Mouse (Mus musculus) intestine, embryonic 16.5 days (tissue): ENCODE measurements around the gene Marc1. TPM values are rescaled to one million over a fixed set of nuclear protein-coding genes. Genes with fewer than 3 reads are reported as not detected.

Experiments used
- ATAC-seq: fragments of 200-750 bp; cut with Nextera tagmentation; 2 replicates; pipeline ENCODE4 v1.8.0; 2017; ENCODE audit warnings: moderate TSS enrichment, moderate library complexity
- H3K27ac ChIP-seq: fragments of 300-500 bp; sonication (generic); 2 replicates; pipeline ENCODE4 v1.5.1; 2014; ENCODE audit warnings: mild to moderate bottlenecking, low read length
- H3K27me3 ChIP-seq: fragments of 300-500 bp; sonication (generic); replicated peaks from 2 replicates; pipeline ENCODE4 v1.6.1; 2014; ENCODE audit warnings: low read length, control low read depth, mixed read lengths; ENCODE audit not compliant: control insufficient read depth, insufficient read depth
- H3K36me3 ChIP-seq: fragments of 300-500 bp; sonication (generic); 2 replicates; pipeline ENCODE4 v1.6.1; 2014; ENCODE audit warnings: low read length, control low read depth; ENCODE audit not compliant: control insufficient read depth, insufficient read depth
- H3K4me1 ChIP-seq: fragments of 300-500 bp; sonication (generic); 2 replicates; pipeline ENCODE4 v1.6.1; 2014; ENCODE audit warnings: low read length, control low read depth, mixed read lengths; ENCODE audit not compliant: control insufficient read depth, insufficient read depth
- H3K4me2 ChIP-seq: fragments of 300-500 bp; sonication (generic); 2 replicates; pipeline ENCODE4 v1.6.1; 2014; ENCODE audit warnings: low read depth, low read length, control low read depth
- H3K4me3 ChIP-seq: fragments of 300-500 bp; sonication (generic); 2 replicates; pipeline ENCODE4 v1.5.1; 2014; ENCODE audit warnings: mild to moderate bottlenecking, low read length
- H3K9ac ChIP-seq: fragments of 300-500 bp; sonication (generic); 2 replicates; pipeline ENCODE4 v1.6.1; 2014; ENCODE audit warnings: low read depth, low read length
- H3K9me3 ChIP-seq: fragments of 300-500 bp; sonication (generic); 2 replicates; pipeline ENCODE4 v1.6.1; 2016; ENCODE audit warnings: low read length, control low read depth; ENCODE audit not compliant: control insufficient read depth
- WGBS: fragments of 180-500 bp; shearing (Covaris S2); extraction: QIAGEN DNeasy Blood & Tissue Kit; methylation state at CpG from one replicate; pipeline ENCODE4 v1.1.7; 2014; 5-methylcytosine and 5-hydroxymethylcytosine counted together
- polyA plus RNA-seq: library from polyadenylated mRNA; unstranded; fragments of >200 nt; fragmentation: Nextera tagmentation; extraction: Ambion mirVana; gene quantifications from 2 replicates; pipeline ENCODE4 v1.2.1, GENCODE M21; 2015

Marc1 gene
- polyA plus RNA-seq, 1 experiment from 2014 or later = 1.5 TPM

DNA sequence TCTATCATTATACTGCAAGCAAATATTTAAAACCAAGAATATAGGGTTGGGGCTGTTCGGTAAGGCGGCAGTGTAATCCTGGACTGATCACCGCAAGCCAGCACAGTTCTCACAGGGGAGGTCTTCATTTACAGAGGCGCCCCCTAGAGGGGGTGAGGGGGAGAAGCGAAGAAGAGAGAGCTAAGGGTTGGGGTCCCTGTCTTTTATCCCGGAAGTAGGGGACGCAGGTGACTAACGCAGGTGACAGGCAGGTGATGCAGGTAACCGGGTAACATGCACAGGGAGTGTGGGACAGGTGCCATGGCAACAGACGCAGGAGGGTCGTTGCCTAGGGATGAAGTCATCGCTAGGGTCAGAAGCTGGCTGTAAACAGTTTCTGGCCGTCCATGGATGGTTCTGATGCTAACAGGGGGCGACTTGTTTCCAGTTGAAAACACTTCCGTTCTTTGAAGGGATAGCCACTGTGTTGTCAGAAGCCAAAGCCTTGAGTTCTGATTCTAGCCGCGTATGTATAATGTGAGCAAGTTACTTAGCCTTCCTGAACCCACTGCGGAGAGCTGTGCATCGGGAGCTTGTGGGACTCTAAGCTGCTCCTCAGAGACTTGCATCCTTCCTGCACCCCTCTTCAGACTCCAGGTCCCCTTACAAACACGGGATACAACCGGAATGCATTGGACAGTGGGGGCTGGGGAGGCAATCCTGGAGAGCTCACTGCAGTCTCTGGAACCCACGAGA lies 33.9 kb downstream of the Marc1 start:
- no peak overlapping the region for H3K4me3 ChIP-seq
- WGBS = 30% methylated on average over 22 of the region's 22 CpGs
- no peak overlapping the region for H3K9ac ChIP-seq
- H3K27ac ChIP-seq = no peak overlapping the region
- no peak overlapping the region for H3K4me2 ChIP-seq
- no peaks in the 10 kb centered on the region for H3K36me3 ChIP-seq
- no peak for ATAC-seq
- H3K27me3 ChIP-seq = 0 out of 2 replicates have a peak, but pooled peaks cover 2% of the 10 kb centered on the region
- H3K9me3 ChIP-seq = no peaks in the 10 kb centered on the region
- peaks cover 21% of the 10 kb centered on the region for H3K4me1 ChIP-seq

DNA sequence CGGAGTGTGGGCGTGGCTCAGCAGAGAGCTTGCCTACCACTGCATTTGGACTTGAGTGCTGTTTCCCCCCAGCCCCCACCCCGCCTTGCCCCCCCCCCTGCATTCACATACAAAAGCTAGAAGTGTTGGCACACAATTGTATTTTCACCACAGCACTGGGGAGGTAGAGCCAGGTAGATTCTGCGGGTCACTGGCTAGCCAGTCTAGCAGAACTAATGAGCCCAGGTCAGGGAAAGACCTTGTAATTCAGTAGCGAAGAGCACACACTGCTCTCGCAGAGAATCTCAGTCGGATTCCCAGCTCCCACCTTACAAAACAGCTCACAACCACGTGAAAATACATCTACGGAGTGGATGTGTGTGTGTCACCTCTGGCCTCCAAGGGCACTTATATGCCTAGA lies 35.8 kb downstream of the Marc1 start:
- Histone ChIP-seq H3K36me3 (no peaks in the 10 kb centered on the region), H3K4me1 (peaks cover 20% of the 10 kb centered on the region), H3K4me2 (no peak overlapping the region), H3K9ac (no peak overlapping the region), H3K9me3 (no peaks in the 10 kb centered on the region), H3K4me3 (no peak overlapping the region), H3K27me3 (0 out of 2 replicates have a peak, but pooled peaks cover 2% of the 10 kb centered on the region), H3K27ac (no peak overlapping the region)
- WGBS = 57% methylated on average over 9 of the region's 9 CpGs
- no peak for ATAC-seq

DNA sequence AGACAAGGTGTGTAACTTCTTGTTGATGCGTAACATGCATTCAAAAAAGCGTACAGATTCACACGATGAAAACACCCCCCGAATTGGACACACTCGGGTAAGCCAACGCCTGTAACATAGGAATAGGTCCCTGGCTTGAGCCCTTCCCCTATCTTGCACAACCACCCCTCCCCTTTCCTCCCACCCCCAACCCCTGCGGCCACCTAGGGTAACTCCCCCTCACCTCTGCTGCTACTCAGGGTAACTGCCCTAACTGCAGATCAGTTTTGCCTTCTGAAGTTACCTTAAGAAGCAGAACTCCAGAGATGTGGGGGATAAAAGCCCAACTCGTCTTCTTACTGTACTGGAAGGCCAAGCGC lies 39.2 kb downstream of the Marc1 start:
- H3K27me3 ChIP-seq = no peaks in the 10 kb centered on the region
- no peaks in the 10 kb centered on the region for H3K9me3 ChIP-seq
- H3K9ac ChIP-seq = no peak overlapping the region
- H3K36me3 ChIP-seq = no peaks in the 10 kb centered on the region
- H3K4me2 ChIP-seq = no peak overlapping the region
- no peak overlapping the region for H3K4me3 ChIP-seq
- peaks cover 13% of the 10 kb centered on the region for H3K4me1 ChIP-seq
- no peak; the same call in 1 of the 2 replicates for ATAC-seq
- 19% methylated on average over 9 of the region's 9 CpGs for WGBS
- H3K27ac ChIP-seq = no peak overlapping the region

DNA sequence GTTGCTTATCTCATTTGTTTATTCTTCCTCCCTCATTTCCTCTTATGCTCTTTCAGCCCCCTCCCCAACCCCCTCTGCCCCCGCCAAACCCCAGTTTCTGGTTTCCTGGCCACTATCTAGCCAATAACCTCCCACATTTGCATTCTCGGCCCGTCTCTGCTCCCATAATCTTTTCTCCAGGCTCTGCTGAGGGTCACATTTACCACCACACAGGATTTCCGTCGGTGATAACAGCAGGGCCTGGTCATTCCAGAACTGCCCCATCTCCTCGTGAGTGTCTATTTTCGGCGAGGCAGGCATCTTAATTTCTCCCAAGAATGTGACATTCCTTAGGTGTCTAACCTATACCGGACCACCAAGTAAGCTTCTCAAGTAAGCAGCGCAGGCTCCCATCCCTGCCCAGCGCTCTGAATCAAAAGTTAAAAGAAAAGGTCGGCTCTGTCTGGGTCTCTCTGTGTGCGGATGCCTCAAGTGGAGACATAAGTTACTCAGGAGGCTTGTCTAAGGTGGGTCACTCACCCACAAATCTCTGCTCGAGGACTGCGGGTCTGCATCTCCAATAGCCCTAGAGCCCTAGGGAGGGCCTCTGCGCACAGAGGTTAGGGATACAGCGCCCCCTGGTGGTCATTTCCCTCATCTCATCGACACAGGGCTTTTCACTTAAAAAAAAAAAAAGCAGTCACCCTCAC lies 39.8 kb downstream of the Marc1 start:
- Histone ChIP-seq H3K27me3 (no peaks in the 10 kb centered on the region), H3K4me2 (peak overlapping the region; percentile 33), H3K27ac (peak overlapping the region; percentile 57; the same call in 1 of the 2 replicates), H3K36me3 (no peaks in the 10 kb centered on the region), H3K4me3 (no peak overlapping the region), H3K9me3 (no peaks in the 10 kb centered on the region), H3K9ac (0 out of 2 replicates have a peak overlapping the region, but pooled peaks have one; percentile 32), H3K4me1 (peaks cover 11% of the 10 kb centered on the region)
- 15% methylated on average over 18 of the region's 18 CpGs for WGBS
- ATAC-seq = peak; percentile 62; the same call in 1 of the 2 replicates

DNA sequence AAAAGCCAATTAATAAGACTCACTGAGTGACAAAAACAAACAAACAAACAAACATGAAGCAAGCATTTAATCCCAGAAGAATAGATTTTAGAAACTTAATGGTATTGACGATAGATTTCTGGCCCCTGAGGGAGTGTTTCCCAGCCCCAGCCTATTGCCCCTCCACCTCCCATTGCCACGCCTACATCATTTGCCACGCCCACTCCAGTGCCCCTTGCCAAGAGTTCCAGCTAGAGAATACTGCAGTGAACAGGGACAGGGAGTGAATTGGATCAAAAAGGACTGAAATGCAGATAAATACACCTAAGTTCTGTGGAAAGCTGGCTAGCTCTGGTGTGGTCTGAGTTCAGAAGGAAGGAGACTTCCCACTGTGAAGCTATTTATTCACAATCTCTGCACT lies 47.2 kb downstream of the Marc1 start:
- Histone ChIP-seq H3K4me2 (no peak overlapping the region), H3K4me1 (0 out of 2 replicates have a peak, but pooled peaks cover 3% of the 10 kb centered on the region), H3K36me3 (no peaks in the 10 kb centered on the region), H3K4me3 (no peak overlapping the region), H3K9me3 (no peaks in the 10 kb centered on the region), H3K27me3 (no peaks in the 10 kb centered on the region), H3K27ac (no peak overlapping the region), H3K9ac (no peak overlapping the region)
- ATAC-seq = no peak
- WGBS = 52% methylated on average over 3 of the region's 3 CpGs

DNA sequence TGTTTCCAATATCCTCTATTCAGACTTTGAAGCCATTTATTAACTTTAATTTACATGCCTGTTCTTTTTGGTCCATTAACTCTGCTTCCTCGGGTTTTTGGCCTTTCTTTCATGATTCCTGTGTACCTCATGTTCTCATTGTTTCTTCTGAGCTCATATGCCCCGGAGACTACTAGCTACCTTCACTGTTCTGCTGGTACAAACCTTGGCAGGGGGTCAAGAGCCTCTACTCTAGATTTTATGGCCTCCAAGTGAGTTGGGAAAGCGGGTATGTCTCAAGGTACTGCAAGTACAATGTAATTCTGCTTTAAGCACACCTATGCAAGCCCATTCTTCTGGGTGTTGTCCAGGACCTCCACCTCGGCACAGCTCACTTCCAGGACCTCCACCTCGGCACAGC lies 48.2 kb downstream of the Marc1 start:
- H3K4me1 ChIP-seq = 0 out of 2 replicates have a peak, but pooled peaks cover 3% of the 10 kb centered on the region
- no peaks in the 10 kb centered on the region for H3K36me3 ChIP-seq
- ATAC-seq = no peak
- no peaks in the 10 kb centered on the region for H3K9me3 ChIP-seq
- H3K27ac ChIP-seq = no peak overlapping the region
- no peak overlapping the region for H3K4me3 ChIP-seq
- 70% methylated on average over 5 of the region's 5 CpGs for WGBS
- H3K9ac ChIP-seq = no peak overlapping the region
- H3K4me2 ChIP-seq = no peak overlapping the region
- no peaks in the 10 kb centered on the region for H3K27me3 ChIP-seq

DNA sequence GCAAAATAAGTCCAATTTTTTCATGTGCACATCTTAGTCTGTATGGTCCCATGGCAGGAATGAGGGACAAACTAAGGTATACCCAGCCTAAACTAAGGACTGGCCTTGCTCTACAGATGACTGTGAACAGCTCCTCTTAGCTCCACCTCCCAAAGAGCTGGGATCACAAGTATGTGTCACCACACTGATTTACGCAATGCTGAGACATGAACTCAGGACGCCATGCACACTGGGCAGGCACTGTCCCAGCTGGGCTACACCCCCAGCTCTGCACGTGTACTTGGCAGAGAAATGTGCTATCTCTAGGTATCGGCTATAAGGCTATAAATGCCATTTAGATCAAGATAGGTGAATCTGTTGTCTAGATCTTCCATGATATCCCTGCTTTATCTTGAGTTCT lies 49.1 kb downstream of the Marc1 start:
- H3K27me3 ChIP-seq = no peaks in the 10 kb centered on the region
- H3K4me3 ChIP-seq = no peak overlapping the region
- no peaks in the 10 kb centered on the region for H3K9me3 ChIP-seq
- 61% methylated on average over 4 of the region's 4 CpGs for whole genome bisulfite sequencing
- no peak overlapping the region for H3K4me2 ChIP-seq
- no peak overlapping the region for H3K9ac ChIP-seq
- peak; percentile 28; the same call in 1 of the 2 replicates for ATAC-seq
- H3K36me3 ChIP-seq = no peaks in the 10 kb centered on the region
- no peak overlapping the region for H3K27ac ChIP-seq
- H3K4me1 ChIP-seq = 0 out of 2 replicates have a peak, but pooled peaks cover 3% of the 10 kb centered on the region

DNA sequence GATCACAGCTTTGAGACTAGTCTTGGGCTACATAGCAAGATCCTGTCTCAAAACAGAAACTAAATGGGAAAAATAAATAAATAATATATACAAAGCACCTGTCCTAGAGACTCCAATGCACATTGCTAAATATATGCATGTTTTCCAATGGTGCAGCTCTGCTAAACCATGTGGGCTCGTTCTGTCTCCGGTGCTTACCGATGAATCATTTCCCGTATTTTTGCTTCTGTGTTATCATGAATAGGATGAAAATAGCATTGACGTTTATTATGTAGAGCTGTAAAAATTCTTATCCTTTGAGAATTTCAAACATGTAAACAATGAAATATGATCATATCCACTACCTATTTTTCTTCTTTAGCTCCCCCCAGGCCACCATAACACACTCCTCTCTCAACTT lies 58.4 kb downstream of the Marc1 start:
- WGBS = 76% methylated on average over 5 of the region's 5 CpGs
- Histone ChIP-seq H3K27me3 (no peaks in the 10 kb centered on the region), H3K4me1 (peaks cover 4% of the 10 kb centered on the region), H3K4me3 (no peak overlapping the region), H3K4me2 (no peak overlapping the region), H3K36me3 (no peaks in the 10 kb centered on the region), H3K9me3 (no peaks in the 10 kb centered on the region), H3K9ac (no peak overlapping the region), H3K27ac (no peak overlapping the region)
- no peak for ATAC-seq

DNA sequence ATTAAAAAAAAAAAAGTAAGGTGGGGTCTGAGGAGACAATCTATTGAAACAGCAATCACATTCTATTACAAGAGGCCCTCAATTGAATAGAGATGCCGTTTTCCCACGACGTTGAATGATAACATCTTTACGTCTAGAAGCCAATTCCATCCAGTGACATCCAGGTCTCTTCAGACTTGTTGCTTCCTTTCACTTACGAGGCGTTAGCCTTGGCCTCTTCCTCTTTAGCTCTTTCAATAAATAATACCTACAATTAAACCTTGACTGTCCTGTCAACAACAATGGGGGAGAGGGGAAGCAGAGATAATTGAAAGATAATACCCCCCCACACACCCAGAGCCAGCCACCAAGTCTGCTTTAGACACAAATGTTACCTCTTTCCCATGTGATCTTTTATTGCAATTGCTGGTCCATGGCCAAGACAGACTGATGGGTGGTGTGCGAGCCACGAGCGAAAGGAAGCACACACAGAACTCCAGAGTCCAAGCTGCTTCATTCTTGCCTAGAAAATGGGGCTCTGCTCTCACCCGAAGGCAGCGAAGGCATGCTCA lies 60.9 kb downstream of the Marc1 start:
- Histone ChIP-seq H3K4me3 (no peak overlapping the region), H3K9me3 (no peaks in the 10 kb centered on the region), H3K9ac (no peak overlapping the region), H3K27me3 (no peaks in the 10 kb centered on the region), H3K4me2 (no peak overlapping the region), H3K36me3 (no peaks in the 10 kb centered on the region), H3K4me1 (peaks cover 6% of the 10 kb centered on the region), H3K27ac (no peak overlapping the region)
- ATAC-seq = no peak
- WGBS = 73% methylated on average over 11 of the region's 11 CpGs
